In genomic region chr12:32553793-32554192, GRCm38 (mm10) we compare ENCODE assay signal across 26 mouse cellular contexts.
"Had no signal": no experiment of that assay in that cellular context is flagged by ENCODE, and none has a peak within 500 bp of the region (broad histone marks: within the 10 kb centered on the region; RNA-seq: fewer than 3 reads in every experiment).

No protein-coding gene starts in this region.

- H3K4me1 ChIP-seq: heart, embryonic 13.5 days; heart, embryonic 15.5 days; hindbrain, embryonic 13.5 days; hindbrain, embryonic 15.5 days; limb, embryonic 10.5 days; limb, embryonic 12.5 days; liver, embryonic 13.5 days; liver, embryonic 15.5 days had no signal

- H3K27me3 ChIP-seq: heart, embryonic 13.5 days; heart, embryonic 15.5 days; hindbrain, embryonic 13.5 days; hindbrain, embryonic 15.5 days; limb, embryonic 12.5 days; liver, embryonic 13.5 days; liver, embryonic 15.5 days had no signal

- H3K9me3 ChIP-seq: heart, embryonic 15.5 days; hindbrain, embryonic 13.5 days; hindbrain, embryonic 15.5 days; limb, embryonic 10.5 days; liver, embryonic 13.5 days; liver, embryonic 15.5 days had no signal

- H3K9ac ChIP-seq: heart, embryonic 13.5 days; heart, embryonic 15.5 days; hindbrain, embryonic 13.5 days; hindbrain, embryonic 15.5 days; limb, embryonic 12.5 days; liver, embryonic 13.5 days; liver, embryonic 15.5 days had no signal

- H3K4me2 ChIP-seq: heart, embryonic 11.5 days; heart, embryonic 13.5 days; heart, embryonic 15.5 days; hindbrain, embryonic 13.5 days; hindbrain, embryonic 15.5 days; limb, embryonic 12.5 days; liver, embryonic 11.5 days; liver, embryonic 13.5 days; liver, embryonic 15.5 days had no signal

- H3K36me3 ChIP-seq: heart, embryonic 13.5 days; heart, embryonic 15.5 days; hindbrain, embryonic 13.5 days; hindbrain, embryonic 15.5 days; limb, embryonic 10.5 days; limb, embryonic 12.5 days; liver, embryonic 13.5 days; liver, embryonic 15.5 days had no signal

- H3K27ac ChIP-seq: heart, adult 2 months; heart, embryonic 13.5 days; heart, embryonic 15.5 days; hindbrain, embryonic 13.5 days; hindbrain, embryonic 15.5 days; hindbrain, postnatal 0 days; layer of hippocampus, adult 2 months; left cerebral cortex, adult 2 months; limb, embryonic 10.5 days; limb, embryonic 12.5 days; liver, embryonic 13.5 days; liver, embryonic 15.5 days had no signal

- ATAC-seq: hindbrain, postnatal 0 days; intestine, embryonic 16.5 days had no signal

- H3K4me3 ChIP-seq: heart, adult 2 months; heart, embryonic 13.5 days; heart, embryonic 15.5 days; hindbrain, embryonic 13.5 days; hindbrain, embryonic 15.5 days; layer of hippocampus, adult 2 months; left cerebral cortex, adult 2 months; limb, embryonic 10.5 days; limb, embryonic 12.5 days; liver, embryonic 13.5 days; liver, embryonic 15.5 days had no signal

- DNase-seq: gastrocnemius, postnatal 14 days; gastrocnemius, postnatal 36 days; heart, adult 11 months; heart, adult 2 months; heart, postnatal 14 days; heart, postnatal 36 days; kidney, adult 11 months; kidney, adult 2 months; kidney, postnatal 10 days; kidney, postnatal 25 days; kidney, postnatal 4 days; liver; liver, embryonic 13.5 days had no signal
